Mouse (Mus musculus): ENCODE results near the gene Serpina3i.

DNA sequence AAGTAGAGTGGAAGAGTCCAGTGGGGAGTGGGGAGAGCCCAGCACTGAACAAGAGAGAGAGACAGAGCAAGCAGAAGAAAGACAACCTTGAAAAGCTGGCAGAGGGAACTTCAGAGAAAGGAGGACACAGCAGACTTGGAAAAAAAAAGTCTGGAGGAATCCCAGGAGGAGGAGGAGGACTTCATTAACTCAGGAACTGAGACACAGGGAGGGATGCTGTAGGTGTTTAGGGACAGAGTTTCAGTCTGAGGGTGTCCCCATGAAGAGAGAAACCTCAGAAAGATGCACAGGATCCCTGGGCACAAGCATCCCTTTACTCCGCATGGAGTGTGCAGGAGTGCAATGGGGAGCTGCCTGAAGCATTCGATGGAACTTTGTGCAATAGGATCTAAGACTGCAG is 35.1 kb downstream of the Serpina3i start:
- TF ChIP-seq CTCF (IDR thresholded peaks at IDR 0.05; ENCODE audit: low read depth, low read length) (no peak), GATA1 (IDR thresholded peaks at IDR 0.05; ENCODE audit: borderline replicate concordance, low read length) (no peak), TAL1 (conservative IDR thresholded peaks at IDR 0.05; ENCODE audit: low read depth, low read length) (no peak), POLR2AphosphoS5 (IDR thresholded peaks at IDR 0.05; ENCODE audit: insufficient replicate concordance, low read depth, low read length) (no peak)
